Mouse (Mus musculus): ENCODE results near the gene Cnot10.

The Cnot10 gene

GRCm38 (mm10) chr9:114649371-114649770, 9.4 kb upstream of the Cnot10 start:
- DNase-seq, result no peak

GRCm38 (mm10) chr9:114648472-114648871, 8.5 kb upstream of the Cnot10 start:
- DNase-seq, result peak; percentile 26 to 64

- no peak for DNase-seq
These were observed 7.8 kb upstream of the Cnot10 start for GRCm38 (mm10) chr9:114647506-114648432.

- no peak for DNase-seq
These were observed 6.8 kb upstream of the Cnot10 start for GRCm38 (mm10) chr9:114646556-114647505.

- peak in 1 of 2 experiments; percentile 16 for DNase-seq
These were observed 717 bp downstream of the Cnot10 start for GRCm38 (mm10) chr9:114639186-114639748.

- no peak for DNase-seq
These were observed 3.2 kb downstream of the Cnot10 start for GRCm38 (mm10) chr9:114636751-114637150.

- no peak for DNase-seq
These were observed 3.8 kb downstream of the Cnot10 start for GRCm38 (mm10) chr9:114636150-114636549.

- DNase-seq, result no peak
These were observed 7.7 kb downstream of the Cnot10 start for GRCm38 (mm10) chr9:114632331-114632730.

GRCm38 (mm10) chr9:114626726-114627125, 13.3 kb downstream of the Cnot10 start:
- DNase-seq, result no peak

GRCm38 (mm10) chr9:114624178-114624577, 15.8 kb downstream of the Cnot10 start:
- no peak for DNase-seq

- DNase-seq, result no peak
These were observed 18.8 kb downstream of the Cnot10 start for GRCm38 (mm10) chr9:114621149-114621548.

GRCm38 (mm10) chr9:114614176-114614953, 25.6 kb downstream of the Cnot10 start:
- peak in 1 of 2 experiments; percentile 13 for DNase-seq

GRCm38 (mm10) chr9:114613026-114613425, 27.0 kb downstream of the Cnot10 start:
- DNase-seq, result no peak

- no peak for DNase-seq
These were observed 27.4 kb downstream of the Cnot10 start for GRCm38 (mm10) chr9:114612566-114612965.

GRCm38 (mm10) chr9:114610266-114610665, 29.7 kb downstream of the Cnot10 start:
- no peak for DNase-seq

- peak; percentile 98 for DNase-seq
These were observed 36.0 kb downstream of the Cnot10 start for GRCm38 (mm10) chr9:114603876-114604540.

GRCm38 (mm10) chr9:114601096-114601495, 38.9 kb downstream of the Cnot10 start:
- DNase-seq, result no peak

- DNase-seq, result peak in 1 of 2 experiments; percentile 27
These were observed 55.0 kb downstream of the Cnot10 start for GRCm38 (mm10) chr9:114585017-114585345.

GRCm38 (mm10) chr9:114584183-114585016, 55.6 kb downstream of the Cnot10 start:
- peak; percentile 49 to 58 for DNase-seq

- DNase-seq, result peak; percentile 82 to 83
These were observed 56.2 kb downstream of the Cnot10 start for GRCm38 (mm10) chr9:114583812-114584182.

- no peak for DNase-seq
These were observed 61.3 kb downstream of the Cnot10 start for GRCm38 (mm10) chr9:114578646-114579045.
